Mouse (Mus musculus): ENCODE results near the gene Olfr509. TPM values are rescaled to one million over a fixed set of nuclear protein-coding genes. Genes with fewer than 3 reads are reported as not detected.
"Not testable (repeated sequence)": the region's sequence is repeated elsewhere in the genome, so short reads cannot be mapped to it uniquely, and the experiment has no call there.

Gene Olfr509
- total RNA-seq (2022): not detected

GRCm38 (mm10) chr7:108651806-108652205 is at the start of gene Olfr509:
Gene Olfr509 (minus strand): TSS chr7:108651906.
- no peak for DNase-seq (ENCODE audit: low spot score in 2 of 2)

GRCm38 (mm10) chr7:108678886-108679285 is 27.2 kb upstream of the Olfr509 start:
- DNase-seq (ENCODE audit: low spot score in 2 of 2): no peak

- DNase-seq (ENCODE audit: low spot score in 2 of 2): no peak
Observed at GRCm38 (mm10) chr7:108671058-108671457, 19.4 kb upstream of the Olfr509 start.

GRCm38 (mm10) chr7:108666118-108666517 is 14.4 kb upstream of the Olfr509 start, which contains the start of gene Olfr510:
Gene Olfr510 (plus strand): TSS chr7:108666418.
- no peak for DNase-seq (ENCODE audit: low spot score in 2 of 2)

- no peak for DNase-seq (ENCODE audit: low spot score in 2 of 2)
Observed at GRCm38 (mm10) chr7:108662419-108662818, 10.7 kb upstream of the Olfr509 start.

GRCm38 (mm10) chr7:108629694-108630093 is 22.0 kb downstream of the Olfr509 start, which contains the start of gene Olfr508:
Gene Olfr508 (plus strand): TSS chr7:108629994.
- no peak for DNase-seq (ENCODE audit: low spot score in 2 of 2)

- DNase-seq (ENCODE audit: low spot score in 2 of 2): no peak
Observed at GRCm38 (mm10) chr7:108621514-108621913, 30.2 kb downstream of the Olfr509 start, which contains the start of gene Olfr507. Gene Olfr507 (plus strand): TSS chr7:108621814.

GRCm38 (mm10) chr7:108616781-108617180 is 34.9 kb downstream of the Olfr509 start:
- DNase-seq (ENCODE audit: low spot score in 2 of 2): not testable (repeated sequence)

GRCm38 (mm10) chr7:108614110-108614509 is 37.6 kb downstream of the Olfr509 start:
- DNase-seq (ENCODE audit: low spot score in 2 of 2): no peak

GRCm38 (mm10) chr7:108610487-108610886 is 41.2 kb downstream of the Olfr509 start, which contains the start of gene Olfr506:
Gene Olfr506 (plus strand): TSS chr7:108610787.
- DNase-seq (ENCODE audit: low spot score in 2 of 2): no peak

- DNase-seq (ENCODE audit: low spot score in 2 of 2): not testable (repeated sequence)
Observed at GRCm38 (mm10) chr7:108601916-108602315, 49.8 kb downstream of the Olfr509 start.

Other genes with a start within 250 kb of the Olfr509 start
- gene Olfr497, start 231.5 kb downstream of the Olfr509 start, total RNA-seq (2022): not detected
- gene Olfr498, start 186.6 kb downstream of the Olfr509 start, total RNA-seq (2022): not detected
- not detected for gene Olfr502, start 126.8 kb downstream of the Olfr509 start, total RNA-seq (2022)
- gene Olfr503, start 107.4 kb downstream of the Olfr509 start, total RNA-seq (2022): not detected
- gene Olfr504, start 86.1 kb downstream of the Olfr509 start, total RNA-seq (2022): not detected
- gene Olfr506, start 41.1 kb downstream of the Olfr509 start, total RNA-seq (2022): not detected
- not detected for gene Olfr507, start 30.1 kb downstream of the Olfr509 start, total RNA-seq (2022)
- gene Olfr508, start 21.9 kb downstream of the Olfr509 start, total RNA-seq (2022): not detected
- not detected for gene Olfr510, start 14.5 kb upstream of the Olfr509 start, total RNA-seq (2022)
- not detected for gene Olfr512, start 61.4 kb upstream of the Olfr509 start, total RNA-seq (2022)
- gene Olfr513, start 99.1 kb upstream of the Olfr509 start, total RNA-seq (2022): under 1 TPM in 1 of 4 experiments, not detected in 3; 0.27 TPM
- gene Olfr514, start 174.1 kb upstream of the Olfr509 start, total RNA-seq (2022): not detected
- not detected for gene Olfr516, start 198.6 kb upstream of the Olfr509 start, total RNA-seq (2022)
- not detected for gene Olfr517, start 220.5 kb upstream of the Olfr509 start, total RNA-seq (2022)
- not detected for gene Olfr518, start 233.1 kb upstream of the Olfr509 start, total RNA-seq (2022)
- gene Olfr519, start 242.5 kb upstream of the Olfr509 start, total RNA-seq (2022): not detected